Mouse (Mus musculus): ENCODE results near the gene Pimreg.

DNA sequence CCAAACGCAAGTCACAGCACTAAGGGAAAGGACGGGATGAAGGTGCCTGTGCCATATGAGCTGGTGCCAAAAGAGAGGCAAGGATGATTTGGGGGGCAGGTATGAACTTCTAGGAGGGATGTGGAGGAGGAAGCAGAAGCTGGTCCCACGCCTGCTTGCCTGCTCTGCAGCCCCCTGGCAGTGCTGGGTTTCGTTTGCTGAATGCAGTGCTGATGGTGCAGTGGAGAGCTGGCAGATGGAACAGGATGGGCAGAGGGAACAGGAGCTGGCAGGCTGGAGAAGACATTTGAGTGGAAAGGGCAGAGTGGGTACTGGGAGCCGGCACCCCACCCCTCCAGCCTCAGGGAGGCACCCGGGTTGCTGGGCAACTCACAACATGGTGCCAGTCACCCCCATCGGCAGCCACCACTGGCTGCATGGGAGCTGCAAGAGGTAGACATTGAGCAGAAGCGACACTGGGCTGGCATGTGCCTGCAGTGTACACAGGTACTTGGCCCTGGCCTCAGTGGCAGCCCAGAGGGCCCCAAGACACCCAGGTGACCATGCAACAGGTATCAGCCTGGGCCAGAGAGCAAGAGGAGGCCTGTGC lies 7.4 kb downstream of the Pimreg start:
- TF ChIP-seq CTCF (IDR thresholded peaks at IDR 0.05; ENCODE audit: control insufficient read depth, insufficient read depth, insufficient replicate concordance, low read depth, low read length): no peak
- no peak for TF ChIP-seq POLR2A (IDR thresholded peaks at IDR 0.05; ENCODE audit: control insufficient read depth, low read depth, low read length)
